Mouse (Mus musculus): ENCODE results near the gene Sft2d1.

The Sft2d1 gene

DNA sequence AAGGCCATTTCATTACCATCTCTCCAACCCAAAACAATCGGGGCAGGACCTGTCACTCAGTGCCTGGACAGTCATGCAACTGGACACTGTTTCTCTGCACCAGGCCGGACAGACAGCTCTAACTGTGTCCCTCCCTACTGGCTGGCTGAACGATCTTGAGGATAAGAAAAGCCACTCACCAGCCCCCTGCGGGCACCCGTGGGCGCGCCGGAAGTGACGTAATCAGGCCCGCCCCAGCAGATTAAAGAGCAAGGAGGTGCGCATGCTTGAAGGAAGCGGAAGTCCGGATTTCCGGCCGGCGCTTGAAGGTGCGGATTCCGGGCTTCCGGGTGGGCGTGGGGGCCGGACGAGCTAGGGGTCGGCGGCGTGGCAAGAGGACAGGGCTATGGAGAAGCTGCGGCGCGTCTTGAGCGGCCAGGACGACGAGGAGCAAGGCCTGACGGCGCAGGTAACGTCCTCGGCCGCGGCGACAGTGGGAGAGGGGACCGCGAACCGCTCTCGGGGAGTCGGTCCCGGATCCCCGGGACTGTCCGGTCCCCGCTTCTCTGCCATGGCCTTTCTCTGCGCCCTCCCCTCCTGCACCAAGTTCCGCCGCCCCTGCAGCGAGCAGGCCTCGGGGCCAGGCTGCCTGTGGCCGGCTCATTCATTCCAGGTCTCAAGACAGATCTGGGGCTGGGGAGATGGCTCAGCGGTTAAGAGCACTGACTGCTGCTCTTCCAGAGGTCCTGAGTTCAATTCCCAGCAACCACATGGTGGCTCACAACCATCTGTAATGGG lies at the start of gene Sft2d1:
Gene Sft2d1 (plus strand): TSS at position 265 of the 777 bp plus-strand sequence.
- DNase-seq (ENCODE audit: low read depth, low spot score), result peak; percentile 93

DNA sequence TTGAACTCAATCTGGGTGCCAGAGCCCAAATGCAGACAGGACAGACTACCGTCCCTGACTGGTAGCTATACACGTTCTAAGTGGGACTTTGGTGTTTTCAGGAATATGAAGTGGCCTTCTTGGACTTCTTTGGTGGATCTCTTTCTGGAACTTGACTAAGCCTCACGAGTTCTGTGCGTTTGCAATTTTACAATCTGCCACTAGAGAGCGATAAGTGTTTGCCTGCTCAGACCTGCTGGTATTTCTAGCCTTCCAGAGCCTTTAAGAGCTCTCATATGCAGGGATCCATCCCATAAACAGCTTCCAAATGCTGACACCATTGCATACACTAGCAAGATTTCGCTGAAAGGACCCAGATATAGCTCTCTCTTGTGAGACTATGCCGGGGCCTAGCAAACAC lies 46.3 kb upstream of the Sft2d1 start:
- DNase-seq (ENCODE audit: low read depth, low spot score), result peak; percentile 62

DNA sequence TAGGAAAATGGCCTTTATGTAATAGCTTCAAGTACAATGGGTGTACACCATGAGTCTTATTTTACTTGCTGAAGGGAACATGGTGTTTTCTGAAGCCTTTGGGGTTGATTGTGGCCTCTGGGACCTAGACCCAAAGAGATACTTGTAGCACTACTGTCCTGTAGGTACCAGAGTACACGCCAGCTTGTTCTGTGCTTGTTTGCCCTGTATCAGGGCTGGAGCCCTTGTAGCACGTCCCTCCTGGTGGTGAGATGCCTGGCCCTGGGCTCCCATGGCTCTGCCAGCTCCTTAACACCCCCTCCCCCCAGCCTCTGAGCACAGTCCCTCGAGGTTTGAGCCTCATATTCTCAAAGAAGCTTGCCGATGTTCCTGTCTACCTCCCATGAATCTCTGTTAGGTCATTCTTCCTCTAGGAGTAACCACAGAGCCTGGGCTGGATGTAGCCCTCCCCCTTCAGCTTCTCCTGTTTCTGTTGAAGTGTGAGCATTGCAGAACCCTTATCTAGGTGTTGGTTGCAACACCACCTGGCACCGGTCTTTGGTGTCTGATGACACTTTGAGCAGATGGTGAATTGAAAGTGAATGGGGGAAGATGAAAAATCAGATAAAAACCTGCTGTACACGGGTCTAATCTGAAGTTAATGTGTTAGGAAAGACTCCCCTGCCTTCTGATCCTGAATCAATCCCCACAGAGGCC lies 38.7 kb upstream of the Sft2d1 start:
- DNase-seq (ENCODE audit: low read depth, low spot score), result no peak

DNA sequence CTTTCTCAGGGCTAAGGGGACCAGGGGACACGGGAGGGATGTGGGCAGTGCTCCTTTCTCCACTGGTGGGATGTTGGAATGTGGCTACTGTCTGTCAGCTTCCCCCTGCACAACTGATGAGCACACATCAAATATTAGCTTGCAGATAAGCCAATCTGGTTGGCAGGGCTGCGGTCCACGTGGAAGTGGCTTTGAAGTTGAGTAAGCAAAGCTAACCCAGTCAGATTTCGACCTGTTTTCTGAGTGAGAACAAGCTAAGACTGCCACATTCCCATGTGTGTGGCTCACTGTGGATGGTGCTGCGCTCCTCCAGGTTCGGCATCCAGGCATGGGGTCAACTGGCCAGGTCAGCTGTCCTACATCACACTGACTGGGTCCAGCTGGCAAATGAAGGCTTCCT lies 38.0 kb upstream of the Sft2d1 start:
- no peak for DNase-seq (ENCODE audit: low read depth, low spot score)

DNA sequence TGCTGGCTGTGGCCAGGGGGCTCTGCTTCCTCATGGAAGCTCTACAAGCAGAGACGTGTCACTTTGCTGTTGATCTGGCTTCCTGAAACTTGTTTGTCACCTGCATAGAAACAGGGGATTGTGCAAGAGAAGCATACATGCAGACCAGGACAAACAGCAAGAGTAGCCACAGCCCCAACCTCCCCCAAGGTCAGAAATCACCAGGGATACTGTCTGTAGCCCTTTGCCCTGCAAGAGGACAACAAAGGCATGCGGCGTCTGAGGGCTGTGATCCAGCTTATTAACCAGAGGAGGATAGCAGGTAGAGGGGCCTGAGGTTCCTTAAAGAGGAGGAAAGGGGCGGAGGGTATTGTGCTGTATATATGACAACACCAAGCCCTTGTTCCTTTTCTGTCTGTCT lies 34.8 kb upstream of the Sft2d1 start:
- DNase-seq (ENCODE audit: low read depth, low spot score), result no peak

DNA sequence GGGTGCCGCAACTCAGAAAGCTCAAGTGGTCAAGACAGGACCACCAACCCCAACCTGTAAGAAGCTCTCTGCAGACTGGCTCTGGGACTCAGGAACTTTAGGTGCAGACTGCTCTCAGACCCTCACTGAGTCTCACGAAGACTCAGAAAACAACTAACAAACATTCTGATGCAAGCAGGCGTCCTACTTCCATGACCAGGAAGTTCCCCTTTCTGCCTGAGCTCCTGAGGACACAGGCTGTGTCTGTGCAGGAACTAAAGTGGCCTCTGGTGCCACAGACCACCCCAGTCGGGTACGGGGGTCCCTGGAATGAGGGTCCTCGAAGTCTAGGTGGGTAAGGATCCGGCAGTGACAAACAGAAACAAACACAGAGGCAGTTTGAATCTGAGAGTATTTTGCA lies 34.2 kb upstream of the Sft2d1 start:
- no peak for DNase-seq (ENCODE audit: low read depth, low spot score)

DNA sequence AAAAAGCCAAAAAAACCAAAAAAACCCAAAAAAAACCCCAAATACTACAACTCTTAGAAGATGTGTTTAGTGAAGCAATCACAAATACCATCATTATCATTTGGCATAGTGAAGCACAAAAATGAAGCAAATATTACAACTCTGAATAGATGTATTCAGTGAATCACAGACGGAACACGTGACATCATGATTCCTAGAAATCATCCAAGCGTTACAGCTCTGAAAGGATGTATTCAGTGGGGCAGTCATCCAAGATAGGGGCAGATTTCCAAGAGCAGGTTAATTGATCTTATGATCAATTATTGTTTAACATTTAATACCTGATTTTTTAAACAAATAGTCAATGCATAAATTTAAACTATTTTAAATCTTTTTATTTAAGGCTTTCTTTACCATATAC lies 33.6 kb upstream of the Sft2d1 start:
- no peak for DNase-seq (ENCODE audit: low read depth, low spot score)

DNA sequence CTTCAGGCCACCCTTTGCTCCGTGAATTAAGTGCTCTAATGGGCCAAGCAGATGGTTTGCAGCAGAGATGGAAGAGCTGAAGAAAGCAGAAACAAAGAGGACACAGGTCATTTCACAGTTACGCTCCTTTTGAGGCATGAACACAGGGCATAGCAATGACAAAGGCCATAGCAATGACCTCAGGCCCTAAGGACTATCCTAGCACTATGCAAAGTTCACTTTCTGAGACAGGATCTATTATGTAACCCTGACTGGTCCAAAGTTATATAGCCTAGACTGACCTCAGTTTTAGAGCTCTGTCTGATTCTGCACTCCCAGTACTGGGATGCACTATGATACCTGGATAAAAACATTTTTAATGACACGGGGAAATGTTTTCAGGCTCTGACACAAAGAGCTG lies 32.5 kb upstream of the Sft2d1 start:
- no peak for DNase-seq (ENCODE audit: low read depth, low spot score)

DNA sequence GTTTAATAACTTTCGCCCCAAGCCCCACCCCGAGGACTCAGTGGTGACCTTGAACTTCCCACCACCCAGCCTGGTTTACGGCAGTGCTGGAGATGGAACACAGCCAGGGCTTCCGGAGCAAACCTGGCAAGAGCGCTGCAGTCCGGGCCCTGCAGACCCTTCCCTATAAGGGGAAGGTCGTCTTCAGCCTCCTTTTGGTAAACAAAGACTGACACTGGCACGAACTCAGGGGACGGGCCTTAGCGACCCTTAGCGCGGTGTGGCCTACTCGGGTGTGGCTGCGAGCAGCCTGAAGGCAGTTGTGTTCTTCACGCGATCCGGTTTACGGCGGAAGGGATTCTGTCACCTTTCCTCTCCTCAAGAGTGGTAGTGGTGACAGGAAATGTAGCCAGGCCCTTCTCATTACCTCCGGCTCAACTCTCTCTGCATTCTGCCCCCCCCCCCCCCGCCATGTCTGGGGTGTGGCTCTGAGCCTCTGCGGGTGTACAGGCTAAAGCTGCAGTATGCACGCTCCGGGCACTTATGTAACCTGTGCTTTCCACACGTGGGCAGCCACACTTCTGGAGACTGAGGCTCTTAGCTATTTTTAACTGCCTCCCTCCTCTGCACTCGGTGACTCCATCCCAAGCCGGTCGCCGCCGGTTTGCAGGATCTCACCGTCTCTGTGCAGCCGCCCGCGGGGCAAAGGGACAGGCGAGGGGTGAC lies 27.9 kb upstream of the Sft2d1 start, which contains the start of gene Mpc1:
Gene Mpc1 (plus strand): TSS at position 84 of the 705 bp plus-strand sequence.
- peak; percentile 77 for DNase-seq (ENCODE audit: low read depth, low spot score)

DNA sequence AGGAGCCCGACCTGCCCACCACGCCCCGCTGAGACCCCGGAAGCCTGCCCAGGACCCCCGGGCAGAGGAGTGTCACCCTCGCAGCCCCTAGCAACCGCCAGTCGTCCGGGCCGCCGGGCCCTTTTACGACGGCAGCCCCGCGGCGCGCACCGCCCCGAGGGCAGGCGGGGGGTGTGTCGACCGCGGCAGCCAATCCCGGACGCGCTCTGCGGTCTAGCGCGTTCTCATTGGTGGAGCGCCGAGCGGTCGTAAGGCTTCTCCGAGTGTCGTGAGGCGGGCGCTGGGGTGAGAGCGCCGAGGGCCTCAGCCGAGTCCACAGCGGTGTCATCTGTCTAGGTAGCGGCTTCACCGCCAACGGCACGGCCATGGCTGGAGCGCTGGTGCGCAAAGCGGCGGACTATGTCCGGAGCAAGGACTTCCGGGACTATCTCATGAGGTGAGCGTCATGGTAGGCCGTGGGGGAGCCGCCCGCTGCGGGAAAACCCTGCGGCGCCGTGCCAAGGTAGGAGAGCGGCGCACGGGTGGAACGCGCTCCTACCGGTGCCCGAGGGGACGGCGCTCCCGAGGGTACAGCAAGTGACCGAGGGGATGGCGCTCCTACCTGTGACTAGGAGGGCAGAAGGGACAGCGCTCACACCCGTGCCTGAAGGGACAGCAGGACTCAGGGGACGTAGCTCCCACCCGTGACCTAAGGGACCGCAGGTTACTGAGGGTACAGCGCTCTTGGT lies 27.2 kb upstream of the Sft2d1 start:
- DNase-seq (ENCODE audit: low read depth, low spot score), result peak; percentile 97

DNA sequence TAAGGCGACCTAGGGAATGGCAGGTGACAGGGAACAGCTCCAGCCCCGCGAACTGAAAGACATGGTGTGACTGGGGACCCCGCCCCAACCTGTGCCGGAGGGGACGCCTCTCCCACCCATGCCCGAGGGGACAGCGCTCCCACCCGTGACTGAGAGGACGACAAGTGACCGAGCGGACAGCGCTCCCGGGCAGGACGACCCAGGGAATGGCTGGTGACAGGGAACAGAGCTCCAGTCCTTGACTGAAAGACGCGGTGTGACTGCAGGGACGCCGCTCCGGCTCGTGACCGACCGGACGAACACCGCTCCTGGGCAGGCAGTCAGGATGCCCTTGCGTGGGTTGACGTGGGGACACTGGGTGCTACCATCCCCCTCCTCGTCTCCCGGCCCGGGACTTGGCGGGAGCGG lies 26.6 kb upstream of the Sft2d1 start:
- DNase-seq (ENCODE audit: low read depth, low spot score), result no peak

DNA sequence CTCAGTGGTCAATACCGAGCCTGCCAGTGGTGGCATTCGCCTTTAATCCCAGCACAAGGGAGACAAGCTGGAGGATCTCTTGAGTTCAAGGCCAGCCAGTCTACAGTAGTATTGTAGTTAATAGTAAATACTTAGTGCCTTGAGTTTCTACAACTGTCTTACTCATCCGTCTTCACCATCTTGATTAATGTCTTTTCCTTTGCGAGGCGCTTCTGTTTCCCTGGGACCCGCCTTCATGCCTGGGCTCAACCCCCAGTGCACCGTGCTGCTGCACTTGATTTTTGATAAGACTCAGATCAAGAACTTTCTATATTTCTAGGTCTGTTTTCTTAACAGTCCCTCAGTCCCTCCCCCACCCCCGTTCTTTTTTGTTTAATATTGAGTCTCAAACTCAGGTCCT lies 25.8 kb upstream of the Sft2d1 start:
- DNase-seq (ENCODE audit: low read depth, low spot score), result no peak

DNA sequence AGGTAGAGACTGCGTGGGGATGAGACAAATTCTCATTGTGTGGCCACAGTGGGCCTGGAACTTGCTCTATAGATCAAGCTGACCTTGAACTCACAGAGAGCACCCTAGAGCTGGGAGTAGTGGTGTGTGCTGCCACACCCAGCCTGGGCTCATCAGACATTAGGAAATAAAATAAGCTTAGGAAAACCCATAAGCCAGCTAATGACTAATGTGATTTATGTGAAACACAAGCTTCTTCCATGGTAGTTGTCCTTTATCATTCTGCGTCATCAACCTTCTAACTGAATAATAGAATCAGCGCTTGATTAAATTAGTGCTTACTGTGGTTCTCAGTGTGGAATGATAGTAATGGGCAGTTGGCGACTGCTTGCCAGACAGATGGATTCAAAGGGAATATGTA lies 23.9 kb upstream of the Sft2d1 start:
- no peak for DNase-seq (ENCODE audit: low read depth, low spot score)

DNA sequence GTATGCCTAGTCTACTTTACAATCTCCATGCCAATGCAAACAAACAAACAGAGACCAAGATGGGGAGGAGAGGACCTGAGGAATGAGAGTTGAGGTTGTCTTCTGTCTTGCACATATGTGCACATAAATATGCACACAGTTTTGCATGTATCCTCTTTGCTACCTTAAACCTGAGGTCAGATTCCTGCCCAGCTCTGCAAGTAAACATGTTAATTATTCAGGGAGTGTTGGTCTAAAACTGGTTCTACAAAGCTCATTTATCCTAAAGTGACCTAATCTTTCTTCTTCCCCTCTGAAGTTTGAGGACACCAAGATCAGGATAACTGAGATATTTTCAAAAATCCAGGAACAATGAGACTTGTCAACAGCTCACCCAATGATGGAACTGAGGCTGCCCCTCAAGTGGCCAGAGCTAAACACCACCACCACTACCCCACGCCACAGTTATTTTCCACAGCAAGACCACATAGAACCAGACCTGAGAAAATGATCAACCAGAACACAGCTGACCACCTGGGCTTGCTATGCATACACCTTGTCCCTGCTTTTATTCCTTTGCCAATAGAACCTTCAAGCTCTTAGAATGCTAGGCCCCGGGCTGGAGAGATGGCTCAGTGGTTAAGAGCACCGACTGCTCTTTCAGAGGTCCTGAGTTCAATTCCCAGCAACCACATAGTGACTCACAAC lies 20.8 kb upstream of the Sft2d1 start:
- no peak for DNase-seq (ENCODE audit: low read depth, low spot score)

DNA sequence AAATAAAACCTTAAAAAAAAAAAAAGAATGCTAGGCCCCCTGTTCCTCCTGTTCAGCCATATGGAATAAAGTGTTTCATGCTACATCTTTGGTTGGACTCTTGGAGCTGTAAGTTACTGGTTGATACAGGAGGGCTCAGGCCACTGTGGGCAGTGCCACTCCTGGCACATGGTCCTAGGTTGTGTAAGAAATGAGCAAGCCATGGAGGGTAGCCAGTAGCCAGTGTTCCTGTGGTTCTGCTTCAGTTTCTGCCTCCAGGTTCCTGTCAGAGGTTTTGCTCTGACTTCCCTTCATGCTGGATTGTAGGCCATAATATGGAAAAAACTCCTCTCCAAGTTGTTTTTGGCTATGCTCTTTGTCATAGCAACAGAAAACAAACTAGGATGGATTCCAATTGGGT lies 20.2 kb upstream of the Sft2d1 start:
- DNase-seq (ENCODE audit: low read depth, low spot score), result no peak

DNA sequence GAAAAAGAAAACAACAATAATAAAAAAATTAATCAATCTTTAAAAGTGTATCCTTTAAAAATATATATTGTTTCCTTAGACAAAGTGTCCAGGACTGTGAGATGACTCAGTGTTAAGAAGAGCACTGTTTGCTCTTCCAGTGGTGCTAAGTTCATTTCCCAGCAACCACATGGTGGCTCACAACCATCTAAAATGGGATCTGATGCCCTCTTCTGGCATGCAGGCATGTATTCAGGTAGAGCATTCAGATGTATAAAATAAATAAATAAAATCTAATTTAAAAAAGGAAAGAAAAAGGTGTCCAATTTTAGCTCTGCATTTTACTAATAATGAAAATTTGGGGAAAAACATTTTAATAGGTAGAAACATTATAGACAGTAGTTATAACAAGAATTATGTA lies 15.1 kb upstream of the Sft2d1 start:
- no peak for DNase-seq (ENCODE audit: low read depth, low spot score)

DNA sequence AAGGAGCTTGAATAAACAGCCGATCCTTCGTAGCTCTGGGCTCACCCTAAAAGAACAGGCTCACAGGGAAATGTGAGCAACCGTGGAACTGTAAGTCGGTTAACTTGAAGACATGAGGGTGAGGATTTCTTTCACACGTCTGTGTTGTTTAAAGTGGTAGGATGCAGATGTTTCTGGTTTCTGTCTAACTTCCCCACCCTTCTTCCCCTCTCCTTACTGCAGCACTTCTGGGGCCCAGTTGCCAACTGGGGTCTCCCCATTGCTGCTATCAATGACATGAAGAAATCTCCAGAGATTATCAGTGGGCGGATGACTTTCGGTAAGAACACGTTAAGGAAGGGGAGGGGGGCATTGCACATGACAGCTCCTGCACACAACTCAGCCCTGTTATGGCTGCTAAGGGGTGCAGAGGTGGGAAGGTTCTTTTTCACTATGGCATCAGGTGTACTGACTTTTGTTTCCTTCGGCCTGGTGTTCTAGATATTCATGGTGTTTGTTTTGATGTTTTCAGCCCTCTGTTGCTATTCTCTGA lies 14.5 kb upstream of the Sft2d1 start:
- no peak for DNase-seq (ENCODE audit: low read depth, low spot score)

DNA sequence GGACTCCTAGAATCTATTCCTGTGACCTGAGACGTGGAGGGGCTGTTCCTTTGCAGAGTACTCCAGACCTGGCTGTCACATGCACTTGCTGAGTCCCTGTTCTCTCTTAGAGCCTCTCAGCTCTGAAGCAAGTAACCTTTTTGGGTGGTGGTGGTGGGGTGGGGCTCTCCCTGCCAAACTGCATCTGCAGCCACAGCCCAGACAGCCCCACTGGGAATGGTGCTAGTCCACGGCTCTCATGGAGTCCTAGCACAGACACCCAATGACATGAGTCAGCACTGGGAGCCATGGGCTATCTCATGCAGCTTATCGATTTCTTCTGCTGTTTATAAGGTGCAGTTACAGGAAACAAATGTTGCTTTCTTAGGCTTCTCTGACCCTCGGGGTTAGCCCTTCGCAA lies 13.2 kb upstream of the Sft2d1 start:
- DNase-seq (ENCODE audit: low read depth, low spot score), result no peak

DNA sequence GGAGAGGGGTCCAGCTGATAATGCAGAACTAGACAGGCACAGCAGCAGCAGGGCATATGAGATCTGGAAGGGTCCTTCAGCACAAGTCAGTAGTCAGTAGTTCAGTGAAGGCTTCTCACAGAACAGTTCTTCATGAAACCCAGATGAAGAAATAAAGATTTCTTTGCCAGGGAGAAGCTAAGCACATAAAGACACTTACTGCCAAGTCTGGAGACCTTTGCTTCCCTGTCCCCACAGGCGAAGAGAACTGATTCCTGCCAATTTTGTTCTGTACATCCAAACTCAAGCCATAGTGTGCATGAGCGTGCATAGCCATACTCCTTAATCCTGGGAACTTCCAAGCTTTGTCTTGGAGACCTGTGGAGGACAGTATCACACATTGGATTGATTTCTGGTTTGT lies 12.6 kb upstream of the Sft2d1 start:
- DNase-seq (ENCODE audit: low read depth, low spot score), result no peak

DNA sequence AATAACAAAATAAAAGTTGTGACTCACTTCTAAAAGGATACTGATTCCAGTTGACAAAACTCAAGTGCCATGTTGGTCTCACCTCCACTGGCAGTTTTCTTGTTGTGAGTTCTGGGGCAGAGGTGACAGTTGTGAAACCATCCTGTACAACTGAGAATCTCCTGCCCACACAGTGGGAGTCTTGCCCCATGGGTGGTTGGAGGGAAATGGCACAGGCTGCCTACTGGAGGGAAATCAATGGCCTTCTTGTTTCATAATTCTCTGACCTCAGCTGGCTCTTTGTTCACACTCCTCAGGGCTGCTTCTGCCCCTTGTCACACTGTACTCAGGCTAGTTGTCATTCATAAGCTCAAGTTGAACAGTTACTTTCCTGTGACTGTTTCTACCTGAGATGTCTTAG lies 11.4 kb upstream of the Sft2d1 start:
- no peak for DNase-seq (ENCODE audit: low read depth, low spot score)

DNA sequence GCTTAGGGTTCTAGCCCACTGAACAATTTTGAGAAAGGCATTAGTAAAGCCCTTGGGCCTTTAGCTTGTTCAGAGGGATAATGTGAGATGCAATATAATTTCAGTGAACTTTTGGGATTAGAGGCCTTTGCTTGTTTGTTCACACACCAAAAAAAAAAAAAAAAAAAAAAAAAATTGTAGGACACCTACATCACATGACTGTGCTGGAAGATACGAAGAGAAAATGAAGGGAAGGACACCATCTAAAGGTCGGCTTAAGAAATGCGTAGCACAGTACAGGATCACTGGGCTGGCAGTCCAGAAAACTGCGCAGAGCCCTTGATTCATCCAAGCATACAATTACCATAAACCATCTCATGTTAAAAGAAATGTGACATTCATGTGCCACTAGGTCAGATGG lies 9.4 kb upstream of the Sft2d1 start:
- no peak for DNase-seq (ENCODE audit: low read depth, low spot score)
